Mouse (Mus musculus) frontal cortex, adult (tissue): ENCODE data around the gene Rnaseh2c.

Experiments
- ATAC-seq: cut with Nextera tagmentation; 2 replicates; pipeline ENCODE4 v1.9.2; 2017; ENCODE audit warnings: mild to moderate bottlenecking, moderate library complexity, mixed read lengths; ENCODE audit not compliant: low TSS enrichment

Gene Rnaseh2c

GRCm38 (mm10) chr19:5632120-5632519, 30.4 kb downstream of the Rnaseh2c start:
- no peak for ATAC-seq

- no peak for ATAC-seq
Observed at GRCm38 (mm10) chr19:5636036-5636570, 34.4 kb downstream of the Rnaseh2c start.

DNA sequence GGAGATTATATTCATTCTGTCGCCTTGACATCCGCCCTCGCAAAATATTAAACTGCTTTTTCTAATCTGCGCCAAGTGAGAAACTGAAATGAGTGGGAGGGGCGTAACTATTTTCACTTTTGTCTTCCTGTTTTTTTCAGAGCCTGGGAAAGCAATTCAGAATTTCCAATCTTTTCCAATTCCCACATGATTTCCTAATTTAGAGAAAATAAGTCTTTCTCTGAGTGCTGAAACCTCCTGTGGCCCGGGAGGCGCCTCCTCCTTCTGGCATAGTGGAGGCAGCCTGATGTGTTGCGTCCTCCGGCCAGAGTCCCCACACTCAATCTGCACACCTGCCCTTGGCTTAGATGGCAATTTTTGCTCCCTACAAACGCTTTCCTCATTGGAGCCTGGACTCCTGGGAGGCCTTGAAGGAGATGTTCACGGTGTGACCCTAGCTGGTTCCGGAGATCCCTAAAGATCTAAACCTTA, 34.9 kb downstream of the Rnaseh2c start:
- ATAC-seq: peak; percentile 25; the same call in 1 of the 2 replicates

DNA sequence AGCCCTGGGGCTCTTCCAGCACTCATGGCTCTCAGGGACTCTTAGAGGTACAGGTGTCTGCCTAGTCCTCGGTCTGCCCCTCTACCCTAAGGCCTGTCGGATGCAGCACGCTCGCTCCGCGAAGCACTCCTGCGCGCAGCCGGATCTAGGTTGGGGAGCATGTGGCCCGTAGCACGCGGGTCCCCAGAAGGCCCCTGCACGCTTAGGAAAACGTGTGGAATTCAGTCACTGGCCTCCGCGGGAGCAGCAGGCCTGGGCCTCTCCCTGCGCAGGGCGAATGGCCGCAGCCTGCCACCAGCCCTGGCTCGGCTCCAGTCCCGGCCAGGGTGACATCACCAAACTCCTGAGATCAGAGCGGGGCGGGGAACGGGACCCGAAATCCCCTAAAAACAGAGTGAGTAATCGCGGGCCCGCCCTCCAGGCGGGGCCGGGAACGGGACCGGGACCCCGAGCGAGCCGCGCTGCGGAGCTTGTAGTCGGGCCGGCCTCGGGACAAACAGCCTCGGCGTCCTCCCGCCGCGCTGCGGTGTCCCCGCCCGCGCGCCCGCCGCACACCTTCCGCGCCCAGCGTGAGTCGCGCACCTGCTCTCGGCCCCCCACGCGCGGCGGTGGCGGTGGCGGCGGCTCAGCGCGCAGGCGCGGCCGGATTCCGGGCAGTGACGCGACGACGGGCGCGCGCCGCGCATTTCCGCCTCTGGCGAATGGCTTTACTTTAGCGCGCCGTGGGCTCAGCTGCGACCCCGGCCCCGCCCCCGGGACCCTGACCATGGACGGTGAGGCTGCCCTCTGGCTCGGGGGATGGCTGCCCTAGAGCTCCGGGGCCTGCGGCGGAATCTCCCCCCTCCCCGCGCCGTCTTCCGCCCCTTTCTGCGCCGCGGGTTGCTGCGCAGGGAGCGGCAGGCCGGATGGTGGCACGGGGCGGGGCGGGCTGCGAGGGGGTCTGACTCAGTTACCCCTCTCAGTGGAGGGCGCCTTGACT, 35.7 kb downstream of the Rnaseh2c start, which contains the start of gene Rela:
Gene Rela (plus strand): TSS at position 415 of the 979 bp plus-strand sequence.
- peak; percentile 85 for ATAC-seq

DNA sequence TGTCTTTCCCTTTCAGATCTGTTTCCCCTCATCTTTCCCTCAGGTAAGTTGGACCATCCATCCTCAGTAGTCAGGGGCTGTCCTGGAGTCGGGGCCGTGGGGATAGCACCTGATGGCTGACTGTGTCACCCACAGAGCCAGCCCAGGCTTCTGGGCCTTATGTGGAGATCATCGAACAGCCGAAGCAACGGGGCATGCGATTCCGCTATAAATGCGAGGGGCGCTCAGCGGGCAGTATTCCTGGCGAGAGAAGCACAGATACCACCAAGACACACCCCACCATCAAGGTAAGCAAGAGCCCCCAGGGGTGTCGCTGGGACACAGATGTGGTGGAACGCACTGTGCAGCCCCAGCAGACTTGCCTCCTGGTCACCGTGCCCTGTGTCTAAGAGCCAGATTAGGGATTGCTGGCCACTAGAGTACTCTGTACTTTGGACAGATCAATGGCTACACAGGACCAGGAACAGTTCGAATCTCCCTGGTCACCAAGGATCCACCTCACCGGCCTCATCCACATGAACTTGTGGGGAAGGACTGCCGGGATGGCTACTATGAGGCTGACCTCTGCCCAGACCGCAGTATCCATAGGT, 36.8 kb downstream of the Rnaseh2c start:
- no peak for ATAC-seq

DNA sequence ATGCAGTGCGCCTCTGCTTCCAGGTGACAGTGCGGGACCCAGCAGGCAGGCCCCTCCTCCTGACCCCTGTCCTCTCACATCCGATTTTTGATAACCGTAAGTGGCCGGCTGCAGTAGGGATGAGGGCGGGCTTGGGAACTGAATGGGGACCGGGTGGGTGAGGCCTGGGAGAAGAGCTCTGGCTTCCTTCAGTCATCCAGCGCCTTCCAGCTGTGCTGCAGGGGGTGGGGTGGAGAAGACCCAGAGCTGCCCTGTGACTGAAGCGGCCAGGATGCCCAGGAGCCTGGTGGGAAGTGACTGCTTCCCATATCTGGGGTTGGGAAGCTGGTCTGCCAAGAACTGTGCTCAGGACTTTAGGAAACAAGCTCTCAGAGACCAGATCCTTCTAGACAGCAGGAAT, 38.7 kb downstream of the Rnaseh2c start:
- ATAC-seq: no peak

DNA sequence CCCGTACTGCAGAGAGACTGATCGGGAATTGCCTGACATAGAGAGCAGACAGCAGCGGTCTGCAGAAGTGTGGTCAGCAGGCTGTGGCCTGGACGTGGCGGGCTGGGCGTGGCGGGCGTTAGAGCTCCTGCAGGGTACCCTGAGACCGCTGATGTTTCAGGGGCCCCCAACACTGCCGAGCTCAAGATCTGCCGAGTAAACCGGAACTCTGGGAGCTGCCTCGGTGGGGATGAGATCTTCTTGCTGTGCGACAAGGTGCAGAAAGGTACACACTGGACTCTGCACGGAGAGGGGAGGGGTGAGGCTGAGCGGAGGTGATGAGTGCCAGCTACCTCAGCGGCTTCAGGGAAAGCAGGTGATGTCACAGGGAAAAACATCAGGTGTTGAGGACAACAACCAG, 39.3 kb downstream of the Rnaseh2c start:
- ATAC-seq: no peak

- ATAC-seq: no peak
Observed at GRCm38 (mm10) chr19:5641641-5642040, 40.0 kb downstream of the Rnaseh2c start.

- ATAC-seq: no peak
Observed at GRCm38 (mm10) chr19:5645280-5645679, 43.6 kb downstream of the Rnaseh2c start.

- ATAC-seq: no peak
Observed at GRCm38 (mm10) chr19:5646731-5647330, 45.2 kb downstream of the Rnaseh2c start.

DNA sequence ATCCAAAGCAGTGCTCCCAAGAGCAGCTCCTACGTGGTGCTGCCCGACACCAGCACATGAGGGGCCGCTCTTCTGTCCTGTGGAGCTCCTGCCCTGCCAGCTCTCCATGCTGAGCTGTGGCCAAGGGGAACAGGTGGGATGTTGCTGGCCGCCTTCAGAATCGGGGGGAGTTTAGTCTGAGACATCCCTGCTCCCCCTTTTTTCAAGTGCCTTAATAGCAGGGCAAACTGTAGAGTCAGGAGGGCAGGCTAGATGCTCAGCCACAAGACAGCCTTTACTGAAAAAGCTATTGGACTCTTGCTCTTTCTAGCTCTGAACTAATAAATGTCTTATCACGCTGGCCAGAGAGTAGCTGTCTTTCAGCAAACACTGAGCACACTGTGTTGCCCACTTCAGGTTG, 46.1 kb downstream of the Rnaseh2c start:
- ATAC-seq: no peak

DNA sequence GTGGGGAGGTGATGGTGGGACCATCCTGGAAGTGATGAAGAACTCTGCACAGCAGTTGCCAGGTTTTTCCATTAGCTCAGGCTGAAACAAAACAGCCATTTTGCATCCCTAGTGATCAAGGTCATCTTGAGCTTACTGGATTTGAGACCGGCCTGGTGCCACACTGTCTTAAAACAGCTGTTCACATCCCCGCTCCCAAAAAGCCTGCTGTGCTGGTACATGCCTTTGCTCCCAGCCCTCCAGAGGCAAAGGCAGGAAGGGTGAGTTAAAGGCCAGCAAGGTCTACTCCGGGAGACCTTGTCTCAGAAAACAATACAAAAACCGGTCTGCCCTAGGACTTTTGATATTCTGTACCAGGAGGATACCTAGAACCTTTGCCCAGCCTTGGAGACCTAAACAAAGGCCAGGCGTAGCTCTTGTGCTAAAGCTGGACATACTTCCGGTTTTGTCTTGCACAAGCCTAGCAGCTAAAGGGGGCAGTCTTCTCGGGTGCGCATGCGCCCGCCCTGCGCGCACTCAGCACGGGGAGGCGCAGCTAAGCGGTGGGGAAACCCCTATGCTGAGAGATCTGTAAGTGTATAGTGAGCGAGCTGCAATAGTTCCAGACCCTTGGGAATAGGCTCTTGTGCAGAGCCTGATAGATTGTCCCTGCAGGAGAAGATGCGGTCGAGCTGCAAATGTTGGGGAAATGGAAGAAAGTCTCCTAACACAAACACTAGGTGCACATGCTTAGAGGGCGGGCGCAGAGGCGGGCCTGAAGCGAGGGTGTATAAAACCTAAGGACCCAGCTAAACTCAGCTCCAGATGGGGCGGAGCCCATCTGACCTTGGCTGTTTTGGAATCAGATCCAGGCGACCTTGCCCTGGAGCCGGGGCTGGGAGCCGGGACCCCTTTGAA, 47.0 kb downstream of the Rnaseh2c start:
- peak; percentile 93 for ATAC-seq

DNA sequence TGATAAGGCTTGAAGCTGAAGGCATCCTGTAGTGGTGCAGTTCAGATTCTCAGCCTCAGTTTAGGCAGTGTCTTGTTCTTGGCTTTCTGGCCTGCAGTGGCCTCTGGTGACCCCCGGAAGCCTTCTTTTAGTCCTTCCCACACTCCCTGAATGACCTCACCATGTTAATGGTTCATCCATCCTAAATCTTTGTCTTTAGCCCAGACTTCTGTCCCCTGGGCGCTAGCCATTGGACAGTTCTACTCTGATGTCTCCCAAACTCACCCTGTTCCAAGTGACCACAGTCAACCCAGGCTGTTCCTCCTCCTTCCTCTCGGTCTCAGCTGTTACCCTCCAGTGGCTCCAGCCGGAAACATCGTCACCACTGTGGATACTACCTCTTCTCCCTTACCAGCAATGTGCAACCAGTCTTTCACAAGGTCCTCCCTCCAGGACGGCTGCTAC, 47.6 kb downstream of the Rnaseh2c start:
- ATAC-seq: no peak

DNA sequence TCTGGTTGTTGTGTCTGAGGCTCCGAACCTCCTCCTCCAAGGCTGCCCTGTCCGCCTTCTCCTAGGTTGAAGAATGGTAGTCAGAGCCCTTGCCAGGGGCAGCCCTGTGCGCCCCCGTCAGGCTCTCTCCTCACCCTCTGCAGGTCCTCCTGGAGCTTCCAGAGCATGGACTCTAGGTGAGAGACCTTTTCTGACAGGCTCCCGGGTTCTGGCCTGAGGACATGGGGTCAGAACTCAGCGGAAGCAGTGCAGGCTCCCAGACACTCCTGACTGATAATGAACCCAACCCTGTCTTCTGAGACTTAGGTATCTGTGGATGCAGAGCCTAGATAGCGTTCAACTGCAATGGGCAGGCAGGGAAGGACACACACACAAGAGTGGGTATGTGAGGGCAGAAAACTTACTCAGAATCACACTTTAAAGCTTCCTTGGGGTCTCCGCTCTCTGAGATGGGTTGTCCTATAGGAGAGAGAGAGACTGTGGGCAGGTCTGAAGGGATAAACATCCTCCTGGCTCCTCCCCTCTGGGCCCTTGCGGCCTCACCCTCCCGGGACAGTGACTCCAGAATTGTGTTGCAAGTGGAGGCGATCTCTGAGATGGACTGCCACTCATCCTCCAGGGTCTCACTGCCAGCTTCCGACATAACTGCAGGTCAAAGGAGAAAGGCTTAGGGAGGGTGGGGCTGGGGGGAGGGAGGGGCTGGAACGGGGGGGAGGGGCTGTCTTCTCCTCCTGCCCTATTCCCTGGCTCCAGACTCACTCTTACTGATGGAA, 50.0 kb downstream of the Rnaseh2c start:
- no peak for ATAC-seq

- ATAC-seq: no peak
Observed at GRCm38 (mm10) chr19:5652570-5652969, 50.9 kb downstream of the Rnaseh2c start.

DNA sequence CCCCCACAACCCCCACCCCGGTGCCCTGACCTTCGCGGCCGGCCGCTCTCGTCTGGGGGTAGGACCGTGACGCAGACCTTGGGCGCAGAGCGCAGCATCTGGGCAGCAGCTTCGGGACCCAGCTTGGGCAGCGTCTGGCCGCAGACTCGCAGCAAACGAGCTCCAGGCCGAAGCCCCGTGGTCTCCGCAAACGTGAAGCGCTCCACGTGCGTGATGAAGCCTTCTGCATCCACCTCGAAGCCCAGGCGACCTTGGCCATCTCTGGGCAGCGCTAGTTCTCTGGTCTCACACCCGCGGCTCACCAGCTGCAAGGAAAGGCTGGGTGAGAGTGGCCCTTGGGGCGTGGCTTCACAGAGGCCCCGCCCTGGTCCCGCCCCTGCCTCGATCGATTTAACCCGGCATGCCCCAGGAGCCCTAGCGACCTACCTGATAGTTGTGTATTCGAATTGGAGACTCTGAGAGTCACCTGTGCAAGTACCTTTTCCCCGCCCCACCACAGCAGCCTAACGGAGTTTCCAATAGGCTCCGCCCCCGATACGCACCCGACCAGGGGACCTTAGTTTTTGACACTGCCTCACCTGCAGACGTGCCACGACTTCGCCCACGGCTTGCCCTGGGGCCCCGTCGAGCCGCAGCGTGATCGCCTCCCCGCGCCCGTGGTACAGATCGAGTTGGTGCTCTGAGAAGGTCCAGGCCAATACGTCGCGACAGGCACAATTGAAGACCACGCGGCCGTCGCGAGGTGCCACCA, 52.5 kb downstream of the Rnaseh2c start:
- no peak; the same call in 1 of the 2 replicates for ATAC-seq

- no peak for ATAC-seq
Observed at GRCm38 (mm10) chr19:5654720-5655298, 53.1 kb downstream of the Rnaseh2c start.
